Mouse (Mus musculus) intestine, embryonic 16.5 days (tissue): ENCODE data around the gene Sema4d. TPM values are rescaled to one million over a fixed set of nuclear protein-coding genes. Genes with fewer than 3 reads are reported as not detected.
A peak's percentile ranks its signal among the peaks of the same experiment; 100 is the strongest.

Source experiments
- ATAC-seq: fragments of 200-750 bp; cut with Nextera tagmentation; 2 replicates; pipeline ENCODE4 v1.8.0; 2017; ENCODE audit warnings: moderate TSS enrichment, moderate library complexity
- H3K27ac ChIP-seq: fragments of 300-500 bp; sonication (generic); 2 replicates; pipeline ENCODE4 v1.5.1; 2014; ENCODE audit warnings: mild to moderate bottlenecking, low read length
- H3K27me3 ChIP-seq: fragments of 300-500 bp; sonication (generic); replicated peaks from 2 replicates; pipeline ENCODE4 v1.6.1; 2014; ENCODE audit warnings: low read length, control low read depth, mixed read lengths; ENCODE audit not compliant: control insufficient read depth, insufficient read depth
- H3K36me3 ChIP-seq: fragments of 300-500 bp; sonication (generic); 2 replicates; pipeline ENCODE4 v1.6.1; 2014; ENCODE audit warnings: low read length, control low read depth; ENCODE audit not compliant: control insufficient read depth, insufficient read depth
- H3K4me1 ChIP-seq: fragments of 300-500 bp; sonication (generic); 2 replicates; pipeline ENCODE4 v1.6.1; 2014; ENCODE audit warnings: low read length, control low read depth, mixed read lengths; ENCODE audit not compliant: control insufficient read depth, insufficient read depth
- H3K4me2 ChIP-seq: fragments of 300-500 bp; sonication (generic); 2 replicates; pipeline ENCODE4 v1.6.1; 2014; ENCODE audit warnings: low read depth, low read length, control low read depth
- H3K4me3 ChIP-seq: fragments of 300-500 bp; sonication (generic); 2 replicates; pipeline ENCODE4 v1.5.1; 2014; ENCODE audit warnings: mild to moderate bottlenecking, low read length
- H3K9ac ChIP-seq: fragments of 300-500 bp; sonication (generic); 2 replicates; pipeline ENCODE4 v1.6.1; 2014; ENCODE audit warnings: low read depth, low read length
- H3K9me3 ChIP-seq: fragments of 300-500 bp; sonication (generic); 2 replicates; pipeline ENCODE4 v1.6.1; 2016; ENCODE audit warnings: low read length, control low read depth; ENCODE audit not compliant: control insufficient read depth
- WGBS: fragments of 180-500 bp; shearing (Covaris S2); extraction: QIAGEN DNeasy Blood & Tissue Kit; methylation state at CpG from one replicate; pipeline ENCODE4 v1.1.7; 2014; 5-methylcytosine and 5-hydroxymethylcytosine counted together
- polyA plus RNA-seq: library from polyadenylated mRNA; unstranded; fragments of >200 nt; fragmentation: Nextera tagmentation; extraction: Ambion mirVana; gene quantifications from 2 replicates; pipeline ENCODE4 v1.2.1, GENCODE M21; 2015

Gene Sema4d
- polyA plus RNA-seq, 1 experiment from 2014 or later = 5.7 TPM

GRCm38 (mm10) chr13:51777048-51777737 lies 16.4 kb downstream of the Sema4d start:
- H3K9me3 ChIP-seq = no peaks in the 10 kb centered on the region
- ATAC-seq = peak; percentile 88
- H3K36me3 ChIP-seq = no peaks in the 10 kb centered on the region
- 0 out of 2 replicates have a peak overlapping the region, but pooled peaks have one; percentile 15 for H3K27ac ChIP-seq
- H3K4me1 ChIP-seq = peaks cover 13% of the 10 kb centered on the region
- 40% methylated on average over 11 of the region's 11 CpGs for WGBS
- no peak overlapping the region for H3K4me3 ChIP-seq
- H3K4me2 ChIP-seq = no peak overlapping the region
- H3K27me3 ChIP-seq = no peaks in the 10 kb centered on the region
- no peak overlapping the region for H3K9ac ChIP-seq

GRCm38 (mm10) chr13:51776160-51776737 lies 17.3 kb downstream of the Sema4d start:
- ATAC-seq = no peak
- Histone ChIP-seq H3K4me2 (no peak overlapping the region), H3K4me1 (peaks cover 13% of the 10 kb centered on the region), H3K36me3 (no peaks in the 10 kb centered on the region), H3K27me3 (no peaks in the 10 kb centered on the region), H3K9ac (no peak overlapping the region), H3K9me3 (no peaks in the 10 kb centered on the region), H3K27ac (no peak overlapping the region), H3K4me3 (no peak overlapping the region)
- WGBS = 87% methylated on average over 6 of the region's 6 CpGs

GRCm38 (mm10) chr13:51771802-51772206 lies 21.7 kb downstream of the Sema4d start:
- H3K9ac ChIP-seq = no peak overlapping the region
- no peak overlapping the region for H3K27ac ChIP-seq
- no peak for ATAC-seq
- no peaks in the 10 kb centered on the region; the same call in 1 of the 2 replicates for H3K4me1 ChIP-seq
- H3K27me3 ChIP-seq = no peaks in the 10 kb centered on the region
- no peak overlapping the region for H3K4me3 ChIP-seq
- H3K4me2 ChIP-seq = no peak overlapping the region
- no peaks in the 10 kb centered on the region for H3K36me3 ChIP-seq
- 77% methylated on average over 10 of the region's 10 CpGs for WGBS
- no peaks in the 10 kb centered on the region for H3K9me3 ChIP-seq

GRCm38 (mm10) chr13:51770647-51771427 lies 22.7 kb downstream of the Sema4d start:
- no peaks in the 10 kb centered on the region for H3K9me3 ChIP-seq
- H3K27me3 ChIP-seq = no peaks in the 10 kb centered on the region
- no peak overlapping the region for H3K4me2 ChIP-seq
- WGBS = 92% methylated on average over 14 of the region's 14 CpGs
- no peak overlapping the region for H3K4me3 ChIP-seq
- no peaks in the 10 kb centered on the region for H3K4me1 ChIP-seq
- ATAC-seq = no peak
- no peak overlapping the region for H3K27ac ChIP-seq
- no peaks in the 10 kb centered on the region for H3K36me3 ChIP-seq
- no peak overlapping the region for H3K9ac ChIP-seq

GRCm38 (mm10) chr13:51767991-51768761 lies 25.4 kb downstream of the Sema4d start:
- no peak overlapping the region for H3K4me2 ChIP-seq
- H3K27ac ChIP-seq = no peak overlapping the region
- H3K4me1 ChIP-seq = no peaks in the 10 kb centered on the region
- no peaks in the 10 kb centered on the region for H3K9me3 ChIP-seq
- no peak overlapping the region for H3K4me3 ChIP-seq
- H3K9ac ChIP-seq = no peak overlapping the region
- ATAC-seq = 0 out of 2 replicates have a peak, but pooled peaks have one; percentile 31
- WGBS = 72% methylated on average over 14 of the region's 14 CpGs
- no peaks in the 10 kb centered on the region for H3K27me3 ChIP-seq
- no peaks in the 10 kb centered on the region for H3K36me3 ChIP-seq

- no peak for ATAC-seq
- 72% methylated on average over 8 of the region's 8 CpGs for WGBS
- Histone ChIP-seq H3K27ac (no peak overlapping the region), H3K27me3 (no peaks in the 10 kb centered on the region), H3K9me3 (no peaks in the 10 kb centered on the region), H3K9ac (no peak overlapping the region), H3K36me3 (no peaks in the 10 kb centered on the region), H3K4me1 (no peaks in the 10 kb centered on the region), H3K4me3 (no peak overlapping the region), H3K4me2 (no peak overlapping the region)
These were observed 26.0 kb downstream of the Sema4d start for GRCm38 (mm10) chr13:51767513-51767912.

GRCm38 (mm10) chr13:51766756-51767155 lies 26.8 kb downstream of the Sema4d start:
- Histone ChIP-seq H3K27ac (no peak overlapping the region), H3K9me3 (no peaks in the 10 kb centered on the region), H3K27me3 (no peaks in the 10 kb centered on the region), H3K4me1 (no peaks in the 10 kb centered on the region), H3K9ac (no peak overlapping the region), H3K36me3 (no peaks in the 10 kb centered on the region), H3K4me3 (no peak overlapping the region), H3K4me2 (no peak overlapping the region)
- ATAC-seq = no peak
- 82% methylated on average over 4 of the region's 4 CpGs for WGBS

GRCm38 (mm10) chr13:51765369-51765768 lies 28.2 kb downstream of the Sema4d start:
- no peak for ATAC-seq
- H3K4me1 ChIP-seq = no peaks in the 10 kb centered on the region
- H3K36me3 ChIP-seq = no peaks in the 10 kb centered on the region
- no peak overlapping the region for H3K4me3 ChIP-seq
- no peaks in the 10 kb centered on the region for H3K27me3 ChIP-seq
- H3K9ac ChIP-seq = no peak overlapping the region
- WGBS = 82% methylated on average over 5 of the region's 5 CpGs
- H3K27ac ChIP-seq = no peak overlapping the region
- no peak overlapping the region for H3K4me2 ChIP-seq
- no peaks in the 10 kb centered on the region for H3K9me3 ChIP-seq
